Mouse (Mus musculus): ENCODE data around the gene Mdc1.

Mdc1 gene

DNA sequence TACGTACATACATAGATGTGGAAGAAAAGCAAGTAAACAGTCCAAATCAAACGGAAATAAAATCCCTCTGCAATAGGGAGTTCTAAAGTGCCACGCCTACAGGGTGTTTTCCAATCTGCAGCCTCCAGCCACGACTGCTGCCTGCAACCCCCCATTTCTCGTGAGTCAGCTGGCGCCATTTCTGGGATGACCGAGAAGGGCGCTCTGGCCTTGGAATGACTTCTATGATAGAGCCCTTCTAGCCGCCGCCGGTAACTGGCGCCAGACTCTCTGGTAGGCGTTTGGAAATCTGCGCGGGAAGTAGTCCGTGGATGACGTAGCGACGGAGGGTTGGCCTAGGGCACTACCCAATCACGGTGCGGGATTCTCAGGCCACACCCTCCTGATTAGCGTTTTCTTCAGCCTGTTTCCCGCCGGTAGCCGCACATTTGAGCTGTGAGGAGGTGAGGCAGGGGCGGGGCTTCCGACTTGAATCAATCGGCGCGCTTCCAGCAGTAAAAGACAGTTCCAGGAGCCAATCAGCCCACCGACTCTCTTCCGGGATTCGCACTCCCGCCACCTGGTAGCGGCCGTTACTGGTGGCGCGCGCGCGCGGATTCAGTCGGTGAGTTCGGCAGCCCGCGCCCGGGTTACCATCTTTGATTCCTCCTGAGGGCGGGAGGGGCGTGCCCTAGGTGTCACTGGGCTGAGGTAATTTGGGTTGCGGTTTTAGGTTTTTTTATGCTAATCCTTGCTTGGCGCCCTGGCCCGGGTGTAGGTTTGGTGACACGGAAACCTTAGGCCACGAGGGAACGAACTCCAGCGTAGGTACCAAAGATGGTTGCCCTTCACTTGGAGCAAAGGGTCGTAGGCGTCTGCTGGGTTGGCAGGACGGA is at the start of gene Mdc1:
Gene Mdc1 (plus strand): TSS at position 440 of the 875 bp plus-strand sequence.
- peak; percentile 99 to 100 for DNase-seq (ENCODE audit: low spot score in 2 of 2)

- no peak for DNase-seq (ENCODE audit: low spot score in 2 of 2)
Observed at GRCm38 (mm10) chr17:35792837-35793236, 48.5 kb upstream of the Mdc1 start.

- DNase-seq (ENCODE audit: low spot score in 2 of 2): no peak
Observed at GRCm38 (mm10) chr17:35795099-35795498, 46.2 kb upstream of the Mdc1 start.

GRCm38 (mm10) chr17:35795656-35796055 is 45.7 kb upstream of the Mdc1 start:
- DNase-seq (ENCODE audit: low spot score in 2 of 2): no peak

DNA sequence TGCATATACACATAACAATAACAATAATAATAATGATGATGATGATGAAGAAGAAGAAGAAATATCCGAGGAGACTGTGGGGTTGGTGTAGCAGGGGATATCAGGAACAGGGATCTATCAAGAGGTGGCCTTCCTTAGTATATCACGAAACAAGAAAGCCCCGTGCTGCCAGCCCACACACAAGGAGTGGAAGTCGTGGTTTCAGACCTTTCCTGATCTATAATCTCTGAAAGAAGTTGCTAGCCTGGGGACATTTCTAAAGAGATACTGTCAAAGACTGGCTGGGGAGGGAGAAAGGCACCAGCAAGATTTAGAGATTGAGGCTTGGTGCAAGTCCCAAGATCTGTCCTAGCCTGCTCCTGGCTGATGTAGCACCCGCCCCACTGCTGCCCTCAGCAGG is 44.5 kb upstream of the Mdc1 start:
- DNase-seq (ENCODE audit: low spot score in 2 of 2): no peak

- no peak for DNase-seq (ENCODE audit: low spot score in 2 of 2)
Observed at GRCm38 (mm10) chr17:35800905-35801304, 40.4 kb upstream of the Mdc1 start.

DNA sequence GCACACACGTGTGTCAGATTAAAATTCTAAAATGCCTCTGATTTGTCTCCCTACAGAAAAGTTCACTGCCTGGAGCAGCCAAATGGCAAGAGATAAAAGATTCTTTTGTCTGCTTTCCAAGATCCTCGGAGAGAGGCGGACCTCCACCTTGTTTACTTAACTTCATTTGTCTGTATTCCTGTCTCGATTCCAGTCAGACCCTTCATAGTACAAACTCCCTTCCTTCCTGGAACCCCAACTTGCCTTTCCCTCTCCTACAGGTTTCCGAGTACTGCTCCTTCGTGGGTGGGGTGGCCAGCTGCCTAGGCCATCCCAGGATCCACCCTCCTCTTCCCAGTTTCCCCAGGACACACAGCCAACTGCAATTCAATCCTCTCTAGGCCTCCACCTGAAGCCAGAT is 38.3 kb upstream of the Mdc1 start:
- DNase-seq (ENCODE audit: low spot score in 2 of 2): no peak

- DNase-seq (ENCODE audit: low spot score in 2 of 2): no peak
Observed at GRCm38 (mm10) chr17:35803858-35804399, 37.4 kb upstream of the Mdc1 start.

GRCm38 (mm10) chr17:35808073-35808472 is 33.2 kb upstream of the Mdc1 start:
- DNase-seq (ENCODE audit: low spot score in 2 of 2): no peak

- DNase-seq (ENCODE audit: low spot score in 2 of 2): no peak
Observed at GRCm38 (mm10) chr17:35809395-35809794, 31.9 kb upstream of the Mdc1 start.

DNA sequence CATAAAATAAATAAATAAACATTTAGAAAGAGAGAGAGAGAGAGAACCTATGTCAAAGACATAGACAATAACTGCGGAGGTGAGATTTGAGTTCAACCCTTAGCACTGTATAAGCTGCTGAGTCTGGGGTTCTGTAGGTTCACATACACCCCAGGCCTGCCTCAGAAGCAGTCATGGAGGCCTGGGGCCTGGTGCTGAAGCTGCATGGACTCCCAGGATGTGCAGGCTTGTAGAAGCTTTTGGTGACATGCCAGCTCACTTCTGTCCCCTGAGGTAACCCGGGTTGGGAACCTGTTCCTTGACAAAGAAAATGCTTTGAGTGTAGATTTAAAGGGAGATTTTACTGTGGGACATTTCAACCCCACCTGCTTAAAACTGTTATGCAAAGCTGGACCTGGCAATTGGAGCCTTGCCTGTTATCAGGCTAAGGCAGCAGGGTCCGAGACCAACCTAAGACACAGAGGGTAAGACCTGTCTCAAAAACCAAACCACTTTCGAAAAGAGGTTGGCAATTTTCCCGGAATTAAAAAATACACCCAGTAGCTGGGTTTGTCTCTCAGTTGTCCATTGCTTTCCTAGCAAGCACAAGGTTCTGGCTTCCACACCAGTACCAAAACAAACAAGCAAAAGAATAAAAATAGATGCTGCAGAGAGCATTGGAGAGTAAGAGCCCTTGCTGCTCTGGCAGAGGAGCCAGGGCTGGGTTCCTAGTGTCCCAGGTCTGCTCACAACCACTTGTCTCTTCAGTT is 30.2 kb upstream of the Mdc1 start:
- no peak for DNase-seq (ENCODE audit: low spot score in 2 of 2)

DNA sequence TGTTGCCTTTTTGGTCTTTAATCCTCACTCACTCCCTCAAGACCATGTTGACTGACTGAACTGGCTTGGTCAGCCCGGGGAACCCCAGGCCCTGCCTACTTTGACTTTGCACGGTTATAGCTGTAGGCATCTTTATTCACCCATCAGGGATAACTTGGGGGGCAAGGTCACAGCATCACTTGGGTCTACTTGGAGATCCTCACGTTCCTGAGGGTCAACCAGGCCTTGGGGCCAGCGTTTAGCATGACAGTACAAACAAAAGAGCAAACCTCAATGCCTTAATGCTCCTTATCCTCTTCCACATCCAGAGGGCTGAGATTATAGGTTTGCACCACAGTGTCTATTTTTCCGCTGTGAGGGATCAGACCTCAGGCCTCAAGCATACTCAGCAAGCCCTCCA is 29.0 kb upstream of the Mdc1 start:
- no peak for DNase-seq (ENCODE audit: low spot score in 2 of 2)

GRCm38 (mm10) chr17:35812736-35813135 is 28.6 kb upstream of the Mdc1 start:
- no peak for DNase-seq (ENCODE audit: low spot score in 2 of 2)

DNA sequence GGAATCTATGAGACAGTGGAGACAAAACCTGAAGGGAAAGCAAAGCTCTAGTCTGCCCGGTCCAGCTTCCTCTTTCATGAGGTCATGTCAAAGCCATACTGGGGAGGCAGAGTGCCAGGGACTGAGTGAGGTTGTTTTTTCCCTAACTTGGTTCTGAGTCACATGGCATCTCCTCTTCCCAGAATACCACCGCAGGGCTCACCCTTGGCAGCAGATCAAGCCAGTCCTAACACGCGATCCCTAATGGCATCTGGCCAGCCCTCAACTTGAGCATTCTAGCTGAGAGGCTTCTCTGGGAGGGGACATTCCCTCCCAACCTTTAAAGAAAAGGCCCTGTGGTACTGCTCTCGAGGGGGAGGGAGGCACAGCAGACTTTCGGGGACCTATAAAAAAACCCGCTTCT is 28.1 kb upstream of the Mdc1 start:
- no peak for DNase-seq (ENCODE audit: low spot score in 2 of 2)

GRCm38 (mm10) chr17:35813653-35814052 is 27.7 kb upstream of the Mdc1 start:
- DNase-seq (ENCODE audit: low spot score in 2 of 2): no peak

DNA sequence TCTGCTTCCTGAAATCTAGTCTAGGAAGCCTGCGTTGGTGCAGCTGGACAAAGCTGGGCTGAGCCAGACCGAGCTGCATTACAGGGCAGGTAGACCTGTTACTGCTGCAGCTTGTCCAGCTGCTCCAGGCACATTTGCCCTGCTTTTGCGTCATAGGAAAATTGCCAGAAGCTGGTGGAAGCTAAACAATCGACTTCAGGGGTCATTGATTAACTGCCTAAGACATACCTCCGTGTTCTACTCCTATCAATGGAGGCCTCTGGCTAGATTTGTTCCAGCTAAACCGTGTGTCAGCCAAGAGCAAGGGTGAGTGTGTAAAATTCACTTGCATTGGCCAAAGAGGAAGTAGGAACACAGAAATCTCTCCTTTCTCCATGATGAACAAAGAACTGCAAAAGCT is 26.6 kb upstream of the Mdc1 start:
- DNase-seq (ENCODE audit: low spot score in 2 of 2): no peak

- no peak for DNase-seq (ENCODE audit: low spot score in 2 of 2)
Observed at GRCm38 (mm10) chr17:35815836-35816235, 25.5 kb upstream of the Mdc1 start.

DNA sequence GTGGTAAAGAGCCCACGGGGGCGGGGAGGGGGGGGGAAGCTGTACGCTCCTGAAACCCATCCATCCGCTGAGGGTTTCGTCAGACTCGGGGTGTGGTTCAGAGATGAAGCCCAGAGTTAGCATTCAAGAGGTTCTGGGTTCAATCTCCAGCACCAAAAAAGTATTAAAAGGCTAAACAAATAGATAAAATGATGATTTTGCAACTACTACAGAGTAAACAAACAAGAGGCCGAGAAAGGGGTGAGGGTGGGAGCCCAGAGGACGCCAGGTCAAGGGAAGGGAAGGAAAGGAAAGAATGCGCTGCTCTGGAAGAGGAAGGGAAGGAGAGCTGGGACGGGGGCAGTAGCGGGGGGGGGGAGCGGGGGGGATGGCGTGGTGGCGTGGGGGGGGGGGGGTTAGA is 24.6 kb upstream of the Mdc1 start:
- no peak for DNase-seq (ENCODE audit: low spot score in 2 of 2)

DNA sequence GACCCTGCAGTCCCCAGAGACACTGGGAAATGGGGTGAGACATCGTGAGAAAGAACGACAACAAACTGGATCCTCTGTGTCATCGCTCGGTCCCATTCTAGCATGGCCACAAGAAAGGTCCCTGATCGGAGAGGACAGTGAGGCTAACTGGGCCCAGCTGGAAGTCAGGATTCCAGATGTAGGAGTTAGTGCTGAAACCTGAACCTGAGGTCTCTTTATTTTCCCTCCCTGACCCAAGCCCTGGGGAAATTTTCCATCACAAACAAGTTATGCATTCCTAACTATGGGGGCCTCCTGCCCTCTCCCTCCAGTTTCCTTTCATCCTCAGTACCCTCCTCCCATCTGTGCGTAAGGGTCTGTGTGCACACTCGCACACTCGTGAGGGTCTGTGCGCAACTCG is 24.1 kb upstream of the Mdc1 start:
- DNase-seq (ENCODE audit: low spot score in 2 of 2): no peak

DNA sequence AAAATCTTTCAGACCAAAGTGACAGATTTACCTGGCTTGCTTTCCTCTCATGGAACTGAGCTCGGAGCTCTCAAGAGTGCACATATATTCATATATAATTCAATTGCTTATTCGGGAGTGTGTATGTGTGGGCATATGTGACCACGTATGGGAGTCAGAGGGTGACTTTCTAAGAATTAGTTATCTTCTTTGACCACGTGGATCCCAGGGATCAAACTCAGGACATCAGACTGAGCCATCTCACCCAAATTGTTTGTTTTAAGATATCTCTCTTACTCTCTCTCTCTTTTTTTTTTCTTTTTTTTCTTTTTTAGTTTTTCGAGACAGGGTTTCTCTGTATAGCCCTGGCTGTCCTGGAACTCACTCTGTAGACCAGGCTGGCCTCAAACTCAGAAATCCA is 21.2 kb upstream of the Mdc1 start:
- DNase-seq (ENCODE audit: low spot score in 2 of 2): no peak

GRCm38 (mm10) chr17:35821439-35822430 is 19.6 kb upstream of the Mdc1 start, which contains the start of gene Ier3:
Ier3 (plus strand) TSS chr17:35821684.
- DNase-seq (ENCODE audit: low spot score in 2 of 2): peak; percentile 69 to 71
